Mouse (Mus musculus) liver, embryonic 14.5 days (tissue): Measurements from ENCODE around the gene Serpinb6a. TPM values are rescaled to one million over a fixed set of nuclear protein-coding genes. Genes with fewer than 3 reads are reported as not detected.

ENCODE experiments used
- ATAC-seq: fragments of 200-750 bp; cut with Nextera tagmentation; 2 replicates; pipeline ENCODE4 v1.8.0; 2017; ENCODE audit warnings: moderate number of reproducible peaks, mild to moderate bottlenecking, moderate library complexity; ENCODE audit not compliant: insufficient read depth
- DNase-seq, 3 experiments: peaks; one replicate each; pipeline ENCODE4 v3.0.0-alpha.2; 2012 to 2013; ENCODE audit warnings: low read depth in 3 of 3, low spot score in 3 of 3
- H3K27ac ChIP-seq: fragments of 300-500 bp; sonication (generic); 2 replicates; pipeline ENCODE4 v1.5.1; 2014; ENCODE audit warnings: moderate library complexity, mild to moderate bottlenecking, control low read depth, inconsistent platforms
- H3K27me3 ChIP-seq: fragments of 300-500 bp; sonication (generic); 2 replicates; pipeline ENCODE4 v1.6.1; 2014; ENCODE audit warnings: mild to moderate bottlenecking, low read length, moderate library complexity; ENCODE audit not compliant: control insufficient read depth, insufficient read depth
- H3K36me3 ChIP-seq: fragments of 300-500 bp; sonication (generic); replicated peaks from 2 replicates; pipeline ENCODE4 v1.6.1; 2014; ENCODE audit warnings: low read depth; ENCODE audit not compliant: control insufficient read depth, insufficient read depth
- H3K4me1 ChIP-seq, 2 experiments: fragments of 200-500 bp in 1 of 2; fragments of 300-500 bp in 1 of 2; sonication (generic) in 1 of 2; replicated peaks; 2 replicates each; pipeline ENCODE4 v1.6.1; 2012 to 2014; ENCODE audit warnings: antibody characterized with exemption in 1 of 2, inconsistent platforms in 1 of 2, low read length in 1 of 2; ENCODE audit not compliant: control insufficient read depth in 2 of 2, insufficient read depth in 2 of 2
- H3K4me2 ChIP-seq: fragments of 300-500 bp; sonication (generic); 2 replicates; pipeline ENCODE4 v1.6.1; 2014; ENCODE audit warnings: low read depth, mild to moderate bottlenecking, control low read depth, moderate library complexity
- H3K4me3 ChIP-seq, 2 experiments: fragments of 200-500 bp in 1 of 2; fragments of 300-500 bp in 1 of 2; sonication (generic) in 1 of 2; 2 replicates each; pipeline ENCODE4 v1.5.1; 2012 to 2014; ENCODE audit warnings: low read depth in 2 of 2, low read length in 2 of 2, mild to moderate bottlenecking in 2 of 2, control low read depth in 1 of 2, inconsistent platforms in 1 of 2, moderate library complexity in 1 of 2; ENCODE audit not compliant: insufficient read depth in 1 of 2
- H3K9ac ChIP-seq: fragments of 300-500 bp; sonication (generic); replicated peaks from 2 replicates; pipeline ENCODE4 v1.6.1; 2014; ENCODE audit warnings: mild to moderate bottlenecking, control low read depth, moderate library complexity
- H3K9me3 ChIP-seq: fragments of 300-500 bp; sonication (generic); 2 replicates; pipeline ENCODE4 v1.6.1; 2016; ENCODE audit warnings: low read length, mixed read lengths; ENCODE audit not compliant: control insufficient read depth
- CTCF ChIP-seq: IDR thresholded peaks from 2 replicates; pipeline ENCODE4 v1.5.1; 2016; ENCODE audit warnings: antibody characterized with exemption, low read depth, control low read depth
- EP300 ChIP-seq: IDR thresholded peaks from 2 replicates; pipeline ENCODE4 v1.6.1; 2016; ENCODE audit warnings: antibody characterized with exemption, low read depth
- WGBS: fragments of 180-500 bp; shearing (Covaris S2); extraction: QIAGEN DNeasy Blood & Tissue Kit; methylation state at CpG from one replicate; pipeline ENCODE4 v1.1.7; 2014; ENCODE audit not compliant: insufficient replicate concordance; 5-methylcytosine and 5-hydroxymethylcytosine counted together
- polyA plus RNA-seq, 2 experiments: library from polyadenylated mRNA; depleted of rRNA in 1 of 2; stranded (reverse) in 1 of 2; unstranded in 1 of 2; fragments of >200 nt; fragmentation: Nextera tagmentation in 1 of 2; extraction: Ambion mirVana in 1 of 2; gene quantifications; 2 replicates each; pipeline versions ENCODE4 v1.2.1 to v1.2.3; 2012 to 2014

The Serpinb6a gene
- polyA plus RNA-seq, 2 experiments, result 12.7 to 17.1 TPM

DNA sequence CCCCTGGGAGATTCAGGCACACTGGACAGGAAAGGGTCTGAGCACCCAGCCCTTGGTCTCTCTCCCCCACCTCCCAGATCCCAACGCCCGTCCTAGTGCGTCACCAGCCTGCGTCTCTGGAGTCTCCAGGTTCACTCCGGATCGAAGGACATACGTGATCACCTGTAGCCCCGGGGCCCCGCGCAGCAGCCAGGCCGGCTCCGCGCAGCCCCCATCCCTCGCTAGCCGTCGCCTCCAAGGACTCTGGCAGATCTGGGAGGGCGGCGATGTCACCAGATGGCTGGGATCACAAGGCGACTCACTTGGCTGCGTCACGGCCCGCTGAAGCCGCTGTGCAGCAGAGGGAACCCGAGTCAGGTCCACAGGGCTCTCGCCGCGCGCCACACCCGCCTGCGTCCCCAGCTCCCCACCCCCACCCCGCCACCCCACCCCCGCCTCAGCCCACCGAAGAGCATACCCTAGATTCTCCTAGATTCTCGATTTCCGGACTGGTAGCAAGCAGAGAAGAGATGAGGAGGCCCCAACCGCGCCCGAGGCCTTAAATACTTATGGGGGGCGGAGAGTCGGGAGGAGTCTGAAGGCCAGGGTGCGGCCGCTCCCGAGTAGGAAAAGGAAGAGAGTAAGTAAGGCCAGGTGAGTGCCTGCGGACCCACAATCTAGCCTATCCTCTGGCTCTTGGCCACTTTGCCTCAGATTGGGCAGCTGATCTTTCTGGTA lies 67.0 kb downstream of the Serpinb6a start:
- TF ChIP-seq EP300 (no peak), CTCF (no peak)
- peak overlapping the region; percentile 40 to 58 for H3K4me3 ChIP-seq
- peak overlapping the region; percentile 71 for H3K4me2 ChIP-seq
- no peaks in the 10 kb centered on the region for H3K36me3 ChIP-seq
- 1% methylated on average over 44 of the region's 44 CpGs for WGBS
- H3K4me1 ChIP-seq, result peaks cover 0 to 5% of the 10 kb centered on the region in 2 experiments; a peak in 2 of 4 replicates
- no peak overlapping the region for H3K27ac ChIP-seq
- DNase-seq (no peak), ATAC-seq (peak; percentile 48; the same call in 1 of the 2 replicates)
- H3K9ac ChIP-seq, result peak overlapping the region; percentile 54; the same call in 1 of the 2 replicates
- no peaks in the 10 kb centered on the region for H3K9me3 ChIP-seq
- H3K27me3 ChIP-seq, result no peaks in the 10 kb centered on the region; the same call in 1 of the 2 replicates

GRCm38 (mm10) chr13:33934743-33935142 lies 67.9 kb downstream of the Serpinb6a start:
- no peak for DNase-seq
- Histone ChIP-seq H3K9ac (no peak overlapping the region), H3K4me1 (peaks cover 0 to 5% of the 10 kb centered on the region in 2 experiments; a peak in 2 of 4 replicates), H3K4me3 (no peak overlapping the region), H3K27ac (no peak overlapping the region), H3K27me3 (no peaks in the 10 kb centered on the region; the same call in 1 of the 2 replicates), H3K36me3 (no peaks in the 10 kb centered on the region), H3K9me3 (no peaks in the 10 kb centered on the region), H3K4me2 (peak overlapping the region; percentile 71)
- ATAC-seq, result no peak
- 43% methylated on average over 6 of the region's 6 CpGs for WGBS
- TF ChIP-seq EP300 (no peak), CTCF (no peak)

- no peaks in the 10 kb centered on the region for H3K36me3 ChIP-seq
- H3K4me2 ChIP-seq, result no peak overlapping the region
- peaks cover 0 to under 1% of the 10 kb centered on the region in 2 experiments; a peak in 2 of 4 replicates for H3K4me1 ChIP-seq
- no peak overlapping the region for H3K9ac ChIP-seq
- H3K27me3 ChIP-seq, result no peaks in the 10 kb centered on the region; the same call in 1 of the 2 replicates
- TF ChIP-seq EP300 (no peak), CTCF (no peak)
- no peak overlapping the region for H3K27ac ChIP-seq
- WGBS, result 53% methylated on average over 3 of the region's 3 CpGs
- ATAC-seq (no peak), DNase-seq (no peak)
- H3K4me3 ChIP-seq, result no peak overlapping the region
- no peaks in the 10 kb centered on the region for H3K9me3 ChIP-seq
Measured at GRCm38 (mm10) chr13:33930912-33931311, 71.7 kb downstream of the Serpinb6a start.

DNA sequence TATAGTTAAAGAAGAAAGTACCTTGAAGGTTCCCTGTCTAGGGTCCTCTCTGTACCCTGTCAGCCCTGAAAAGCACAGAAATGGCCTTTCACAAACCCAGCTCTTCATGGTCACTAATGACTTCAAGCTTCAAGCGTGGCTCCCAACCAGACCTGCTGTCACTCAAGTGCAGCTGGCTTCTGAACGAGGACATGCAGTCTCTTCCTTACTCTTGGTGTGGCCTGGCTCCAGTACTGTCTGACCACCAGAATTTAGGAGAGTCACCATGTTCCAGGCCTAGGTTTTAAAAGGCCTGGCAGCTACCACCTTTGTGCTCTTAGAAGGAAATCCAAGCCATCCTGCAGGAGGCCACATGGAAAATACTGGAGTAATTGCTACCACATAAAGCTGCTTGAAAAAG lies 72.3 kb downstream of the Serpinb6a start:
- Histone ChIP-seq H3K4me3 (no peak overlapping the region), H3K36me3 (no peaks in the 10 kb centered on the region), H3K4me2 (no peak overlapping the region), H3K4me1 (no peaks in the 10 kb centered on the region), H3K9ac (no peak overlapping the region), H3K27me3 (no peaks in the 10 kb centered on the region; the same call in 1 of the 2 replicates), H3K9me3 (no peaks in the 10 kb centered on the region), H3K27ac (no peak overlapping the region)
- DNase-seq (no peak), ATAC-seq (no peak)
- 40% methylated on average over 2 of the region's 2 CpGs for WGBS
- TF ChIP-seq CTCF, result no peak
- no peak for TF ChIP-seq EP300

DNA sequence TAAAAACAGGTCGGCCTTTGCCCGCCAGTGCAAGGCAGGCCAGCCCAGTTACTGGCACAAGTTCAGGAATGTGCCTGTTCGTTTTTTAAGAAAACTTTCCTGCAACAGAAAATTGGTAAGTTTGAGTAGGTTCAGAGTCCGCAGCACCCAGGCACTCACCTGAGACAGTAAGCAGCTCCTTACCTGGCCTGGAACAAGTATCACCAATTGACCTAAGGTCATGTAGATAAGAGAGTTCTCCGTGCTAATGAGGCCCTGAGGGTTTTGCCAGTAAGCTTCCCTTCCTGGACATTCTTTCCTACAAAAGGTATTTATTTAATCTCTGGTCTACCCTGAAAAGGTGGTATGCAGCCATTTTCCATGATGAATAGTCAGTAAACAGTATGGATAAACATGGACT lies 80.9 kb downstream of the Serpinb6a start:
- ATAC-seq (no peak), DNase-seq (no peak)
- 63% methylated on average over 5 of the region's 5 CpGs for WGBS
- TF ChIP-seq CTCF, result no peak
- no peak for TF ChIP-seq EP300
- Histone ChIP-seq H3K9me3 (no peaks in the 10 kb centered on the region), H3K4me3 (no peak overlapping the region), H3K4me2 (no peak overlapping the region), H3K4me1 (no peaks in the 10 kb centered on the region), H3K9ac (no peak overlapping the region), H3K27me3 (no peaks in the 10 kb centered on the region), H3K27ac (no peak overlapping the region), H3K36me3 (no peaks in the 10 kb centered on the region)
